8 mouse cellular contexts compared by ENCODE assay signal in the genomic region with DNA sequence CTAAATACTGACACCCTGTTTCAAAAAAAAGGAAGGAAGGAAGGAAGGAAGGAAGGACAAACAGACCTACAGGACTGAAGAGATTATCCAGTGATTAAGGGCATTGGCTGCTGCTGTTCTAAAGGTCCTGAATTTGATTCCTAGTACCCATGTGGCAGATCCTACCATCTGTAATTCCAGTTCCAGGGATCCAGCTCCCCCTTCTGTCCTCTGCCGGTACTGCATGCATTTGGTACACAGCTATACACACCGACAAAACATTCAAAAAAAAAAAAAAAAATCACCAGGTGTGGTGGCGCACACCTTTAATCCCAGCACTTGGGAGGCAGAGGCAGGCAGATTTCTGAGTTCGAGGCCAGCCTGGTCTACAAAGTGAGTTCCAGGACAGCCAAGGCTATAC. TPM values are rescaled to one million over a fixed set of nuclear protein-coding genes. Genes with fewer than 3 reads are reported as not detected.
DNase-seq lines count a peak whose midpoint lies in the region; TF ChIP-seq lines count a peak whose summit lies in the region.

No protein-coding gene starts in this region.

- peak; percentile 48 to 59 for DNase-seq in adrenal gland, adult 18-20 months (ENCODE audit: low spot score in 2 of 2)
- no peak for DNase-seq in adrenal gland, postnatal 4 days (ENCODE audit: low spot score in 2 of 2)
- no peak for DNase-seq in left cerebral cortex, adult 2 months (ENCODE audit: extremely low spot score in 1 of 2, low spot score in 2 of 2)
- no peak for DNase-seq in left cerebral cortex, adult 8-10 months (ENCODE audit: low spot score in 2 of 2)
- peak; percentile 61 to 62 for DNase-seq in kidney, postnatal 4 days
- peak; percentile 44 to 78 for DNase-seq in spleen, postnatal 4 days (ENCODE audit: low spot score in 2 of 2)
- DNase-seq in right cerebral cortex, postnatal 4 days: no peak

- peaks cover 2% of the 10 kb centered on the region; the same call in 1 of the 2 replicates for H3K4me1 ChIP-seq in bone marrow, adult 2 months (ENCODE audit: control insufficient read depth, insufficient read depth, low read length)

- intact Hi-C loops in left cerebral cortex, adult 2 months (cut with DNase I): no loop called here

- peak; percentile 50 for TF ChIP-seq CTCF in left cerebral cortex, adult 2 months (IDR thresholded peaks at IDR 0.05)
- TF ChIP-seq CTCF in bone marrow, adult 2 months (IDR thresholded peaks at IDR 0.05; ENCODE audit: control insufficient read depth, insufficient read depth, low read length): peak; percentile 48; the same call in 1 of the 2 replicates

- 61% methylated on average over 4 of the region's 4 CpGs for WGBS in bone marrow, adult 2 months

- H3K4me3 ChIP-seq in left cerebral cortex, adult 2 months: no peak overlapping the region
- H3K4me3 ChIP-seq in bone marrow, adult 2 months (replicated peaks; ENCODE audit: control insufficient read depth, low read depth, low read length): no peak overlapping the region

- no peak for TF ChIP-seq POLR2A in bone marrow, adult 2 months (IDR thresholded peaks at IDR 0.05; ENCODE audit: borderline replicate concordance, control insufficient read depth, low read depth, low read length)

- no peak overlapping the region for H3K27ac ChIP-seq in left cerebral cortex, adult 2 months
- H3K27ac ChIP-seq in bone marrow, adult 2 months (ENCODE audit: control insufficient read depth, insufficient read depth, low read depth, low read length, poor library complexity): no peak overlapping the region

RNA-seq across cellular contexts. Expression of gene Uvrag, which starts 45.8 kb away (rescaled TPM):
- 10 to 100 TPM; 15.4 to 29.0 TPM for total RNA-seq in adrenal gland, adult 18-20 months (2021)
- 10 to 100 TPM; 32.5 to 43.8 TPM for total RNA-seq in adrenal gland, postnatal 4 days (2021)
- total RNA-seq in left cerebral cortex, adult 2 months (2021): 10 to 100 TPM; 47.6 to 68.3 TPM
- 10 to 100 TPM; 53.5 to 64.9 (median 54.4) TPM for total RNA-seq in left cerebral cortex, adult 8-10 months (2022)
- 10.5 and 38.2 TPM in 2 replicates for polyA plus RNA-seq in bone marrow, adult 2 months (2011; ENCODE audit: insufficient read depth, insufficient read length, low replicate concordance, missing spikeins)

Comparison
In these comparisons a context has a peak if more than half of its experiments do, and no peak if none do; other contexts are left out.
1. DNase-seq: peak in adrenal gland, adult 18-20 months (2 of 2), kidney, postnatal 4 days (2 of 2) and spleen, postnatal 4 days (2 of 2); none in adrenal gland, postnatal 4 days (0 of 2), left cerebral cortex, adult 2 months (0 of 2), left cerebral cortex, adult 8-10 months (0 of 2) and right cerebral cortex, postnatal 4 days (single experiment).